Mouse (Mus musculus): Measurements from ENCODE around the gene Thbs2.

Thbs2 gene

GRCm38 (mm10) chr17:14693048-14693993 is 714 bp downstream of the Thbs2 start:
- no peak for DNase-seq

- DNase-seq = peak; percentile 32 to 52
These were observed 2.1 kb downstream of the Thbs2 start for GRCm38 (mm10) chr17:14691901-14692300.

GRCm38 (mm10) chr17:14691197-14691596 is 2.8 kb downstream of the Thbs2 start:
- DNase-seq = no peak

- no peak for DNase-seq
These were observed 11.2 kb downstream of the Thbs2 start for GRCm38 (mm10) chr17:14682836-14683235.

GRCm38 (mm10) chr17:14681047-14681446 is 13.0 kb downstream of the Thbs2 start:
- DNase-seq = no peak

- DNase-seq = peak in 1 of 2 experiments; percentile 19
These were observed 16.8 kb downstream of the Thbs2 start for GRCm38 (mm10) chr17:14677198-14677597.

GRCm38 (mm10) chr17:14675517-14675916 is 18.5 kb downstream of the Thbs2 start:
- no peak for DNase-seq

- DNase-seq = peak in 1 of 2 experiments; percentile 19
These were observed 21.6 kb downstream of the Thbs2 start for GRCm38 (mm10) chr17:14672402-14672801.

GRCm38 (mm10) chr17:14667225-14667624 is 26.8 kb downstream of the Thbs2 start:
- no peak for DNase-seq

- DNase-seq = no peak
These were observed 27.6 kb downstream of the Thbs2 start for GRCm38 (mm10) chr17:14666451-14666850.

GRCm38 (mm10) chr17:14663366-14663765 is 30.7 kb downstream of the Thbs2 start:
- no peak for DNase-seq

GRCm38 (mm10) chr17:14662409-14662808 is 31.6 kb downstream of the Thbs2 start:
- DNase-seq = no peak

- DNase-seq = peak in 1 of 2 experiments; percentile 36
These were observed 34.3 kb downstream of the Thbs2 start for GRCm38 (mm10) chr17:14659746-14660145.

- no peak for DNase-seq
These were observed 35.9 kb downstream of the Thbs2 start for GRCm38 (mm10) chr17:14658123-14658522.

- peak in 1 of 2 experiments; percentile 16 for DNase-seq
These were observed 36.9 kb downstream of the Thbs2 start for GRCm38 (mm10) chr17:14657123-14657522.

- DNase-seq = peak in 1 of 2 experiments; percentile 17
These were observed 39.1 kb downstream of the Thbs2 start for GRCm38 (mm10) chr17:14654981-14655380.

GRCm38 (mm10) chr17:14652013-14652412 is 42.0 kb downstream of the Thbs2 start:
- DNase-seq = no peak

- DNase-seq = peak in 1 of 2 experiments; percentile 41
These were observed 45.9 kb downstream of the Thbs2 start for GRCm38 (mm10) chr17:14647996-14648640.

GRCm38 (mm10) chr17:14643996-14644395 is 50.0 kb downstream of the Thbs2 start:
- no peak for DNase-seq

- DNase-seq = peak; percentile 76 to 85
These were observed 53.5 kb downstream of the Thbs2 start for GRCm38 (mm10) chr17:14640351-14641115.

GRCm38 (mm10) chr17:14635546-14636323 is 58.3 kb downstream of the Thbs2 start:
- DNase-seq = no peak

- no peak for DNase-seq
These were observed 65.1 kb downstream of the Thbs2 start for GRCm38 (mm10) chr17:14628901-14629300.
